Mouse (Mus musculus) embryonic facial prominence, embryonic 10.5 days (tissue): ENCODE results near the gene Pola2. TPM values are rescaled to one million over a fixed set of nuclear protein-coding genes. Genes with fewer than 3 reads are reported as not detected.
A peak's percentile ranks its signal among the peaks of the same experiment; 100 is the strongest.

Source experiments
- DNase-seq: peaks from one replicate; pipeline ENCODE4 v3.0.0-alpha.2; 2017; ENCODE audit warnings: low spot score
- H3K27ac ChIP-seq: fragments of 300-500 bp; sonication (generic); replicated peaks from 2 replicates; pipeline ENCODE4 v1.5.1; 2016; ENCODE audit warnings: mild to moderate bottlenecking
- H3K27me3 ChIP-seq: fragments of 300-500 bp; sonication (generic); replicated peaks from 2 replicates; pipeline ENCODE4 v1.6.1; 2016; ENCODE audit warnings: low read depth, mild to moderate bottlenecking; ENCODE audit not compliant: poor library complexity, severe bottlenecking
- H3K36me3 ChIP-seq: fragments of 300-500 bp; sonication (generic); replicated peaks from 2 replicates; pipeline ENCODE4 v1.6.1; 2016; ENCODE audit warnings: mild to moderate bottlenecking, moderate library complexity
- H3K4me1 ChIP-seq: fragments of 300-500 bp; sonication (generic); 2 replicates; pipeline ENCODE4 v1.6.1; 2016
- H3K4me3 ChIP-seq: fragments of 300-500 bp; sonication (generic); 2 replicates; pipeline ENCODE4 v1.5.1; 2016; ENCODE audit warnings: mild to moderate bottlenecking, moderate library complexity
- H3K9me3 ChIP-seq: fragments of 300-500 bp; sonication (generic); 2 replicates; pipeline ENCODE4 v1.6.1; 2016; ENCODE audit warnings: mild to moderate bottlenecking
- WGBS: fragments of 180-500 bp; shearing (Covaris S2); methylation state at CpG from one replicate; pipeline ENCODE4 v1.1.7; 2016; 5-methylcytosine and 5-hydroxymethylcytosine counted together
- polyA plus RNA-seq: library from polyadenylated mRNA; unstranded; fragments of >200 nt; fragmentation: Nextera tagmentation; extraction: Ambion mirVana; gene quantifications from 2 replicates; pipeline ENCODE4 v1.2.1, GENCODE M21; 2016

The Pola2 gene
- polyA plus RNA-seq = 119 and 120 TPM in 2 replicates

DNA sequence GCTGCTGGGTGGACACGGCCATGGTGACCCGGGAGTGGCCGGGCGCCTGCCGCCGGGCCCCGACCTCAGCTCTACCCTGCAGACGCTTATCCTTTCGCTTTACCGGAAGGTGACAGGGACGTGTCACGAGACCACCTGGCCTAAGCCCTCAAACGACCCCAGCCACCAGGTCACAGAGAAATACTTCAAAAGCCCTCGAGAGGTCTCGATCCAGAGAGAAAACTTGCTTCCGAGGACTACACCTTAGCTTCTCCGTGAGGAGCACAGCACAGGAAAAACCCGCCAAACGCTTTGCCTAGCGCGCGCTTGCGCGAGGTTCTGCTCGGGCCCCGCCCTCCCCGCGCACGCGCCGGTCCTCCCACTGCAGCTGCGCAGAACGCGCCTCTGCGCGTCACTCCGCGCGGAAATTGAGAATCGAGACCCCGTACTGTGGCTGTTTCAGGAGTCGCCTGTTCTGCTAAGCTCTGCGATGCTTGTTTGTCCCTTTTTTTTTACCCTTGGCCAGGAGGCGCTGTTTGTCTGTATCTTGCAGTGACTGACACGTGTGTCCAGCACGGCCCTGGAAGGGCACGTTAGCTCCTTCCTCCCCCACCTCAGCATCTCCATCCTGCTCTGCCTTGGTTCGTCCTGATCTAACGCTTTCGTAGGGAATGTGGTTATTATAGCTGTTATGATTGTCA is at the start of gene Pola2:
TSS of gene Pola2 (minus strand) at position 320 of the 680 bp plus-strand sequence.
- Histone ChIP-seq H3K36me3 (peaks cover 29% of the 10 kb centered on the region), H3K4me1 (peaks cover 39% of the 10 kb centered on the region), H3K27ac (peak within 1 kb of the TSS; percentile 88), H3K9me3 (no peaks in the 10 kb centered on the region), H3K4me3 (peak within 1 kb of the TSS; percentile 84), H3K27me3 (no peaks in the 10 kb centered on the region)
- peak; percentile 92 for DNase-seq
- WGBS = under 1% methylated on average over 50 of the region's 50 CpGs

DNA sequence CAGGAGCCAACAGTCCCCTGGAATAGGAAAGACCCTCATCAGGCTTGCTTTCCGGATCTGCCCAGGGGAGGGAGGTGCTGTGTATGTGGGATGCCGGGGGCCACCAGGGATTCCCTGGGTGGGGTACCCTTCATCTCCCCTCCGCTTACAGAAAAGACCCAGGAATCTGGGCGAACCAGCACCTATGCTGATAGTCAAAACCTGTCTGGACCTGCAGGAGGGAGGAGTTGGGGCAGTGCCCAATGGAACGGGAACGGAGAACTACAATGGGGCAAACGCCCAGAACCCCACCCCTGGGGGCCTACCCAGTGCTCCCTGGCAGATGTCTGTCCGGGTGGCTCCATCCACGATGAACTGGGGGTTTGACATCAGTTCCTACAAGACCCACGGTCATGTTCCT is 49.7 kb upstream of the Pola2 start:
- H3K36me3 ChIP-seq = no peaks in the 10 kb centered on the region
- WGBS = 86% methylated on average over 10 of the region's 10 CpGs

DNA sequence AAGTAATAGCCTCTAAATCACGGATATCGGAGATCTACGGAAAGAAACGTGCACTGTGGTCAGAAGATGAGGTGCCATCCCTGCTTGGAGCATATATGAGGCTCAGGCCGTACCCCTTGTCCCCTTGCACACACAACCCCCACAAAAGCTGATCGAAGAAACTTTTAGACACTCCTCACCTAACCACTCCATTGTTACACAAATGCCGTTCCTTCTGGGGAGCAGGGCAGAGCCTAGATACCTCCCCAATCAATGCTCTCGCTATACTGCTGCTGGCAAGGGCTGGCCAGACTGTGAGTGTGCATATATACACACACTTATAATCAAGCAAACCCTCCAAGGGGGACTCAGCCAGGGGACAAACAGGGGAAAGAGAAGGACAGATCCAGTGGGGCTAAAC is 45.1 kb upstream of the Pola2 start:
- H3K9me3 ChIP-seq = no peaks in the 10 kb centered on the region
- no peaks in the 10 kb centered on the region for H3K36me3 ChIP-seq
- DNase-seq = no peak
- H3K4me3 ChIP-seq = no peak overlapping the region
- 74% methylated on average over 8 of the region's 8 CpGs for whole genome bisulfite sequencing
- no peak overlapping the region for H3K27ac ChIP-seq
- peaks cover 10% of the 10 kb centered on the region for H3K27me3 ChIP-seq
- H3K4me1 ChIP-seq = peaks cover 5% of the 10 kb centered on the region; the same call in 1 of the 2 replicates

More for the DNA sequence above, 49.7 kb upstream of the Pola2 start:
- no peaks in the 10 kb centered on the region for H3K9me3 ChIP-seq
- no peak for DNase-seq
- H3K27ac ChIP-seq = no peak overlapping the region
- H3K4me3 ChIP-seq = no peak overlapping the region
- H3K27me3 ChIP-seq = peaks cover 48% of the 10 kb centered on the region
- H3K4me1 ChIP-seq = peaks cover 24% of the 10 kb centered on the region

DNA sequence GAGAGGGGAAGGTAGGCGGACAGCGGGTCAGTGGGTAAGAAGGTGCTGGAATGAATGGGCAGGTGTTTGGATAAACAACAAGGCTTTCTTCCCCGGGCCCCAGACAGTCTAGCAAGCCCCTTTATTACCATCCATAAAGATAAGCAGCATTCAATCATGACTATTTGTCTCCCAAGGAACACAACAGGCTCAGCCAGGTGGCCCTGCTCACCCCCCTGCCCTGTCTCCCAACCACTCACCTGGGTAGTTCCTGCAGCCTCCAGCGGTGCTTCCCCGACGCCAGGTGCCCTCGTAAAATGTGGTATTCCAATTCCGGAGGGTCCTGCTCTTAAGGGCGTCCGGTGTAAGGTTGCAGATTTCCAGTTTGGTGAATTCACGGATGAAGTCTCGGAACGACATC is 43.0 kb upstream of the Pola2 start:
- Histone ChIP-seq H3K36me3 (no peaks in the 10 kb centered on the region), H3K27me3 (no peaks in the 10 kb centered on the region), H3K4me1 (peaks cover 5% of the 10 kb centered on the region; the same call in 1 of the 2 replicates), H3K9me3 (no peaks in the 10 kb centered on the region), H3K27ac (no peak overlapping the region), H3K4me3 (no peak overlapping the region)
- DNase-seq = no peak
- WGBS = 88% methylated on average over 13 of the region's 13 CpGs

DNA sequence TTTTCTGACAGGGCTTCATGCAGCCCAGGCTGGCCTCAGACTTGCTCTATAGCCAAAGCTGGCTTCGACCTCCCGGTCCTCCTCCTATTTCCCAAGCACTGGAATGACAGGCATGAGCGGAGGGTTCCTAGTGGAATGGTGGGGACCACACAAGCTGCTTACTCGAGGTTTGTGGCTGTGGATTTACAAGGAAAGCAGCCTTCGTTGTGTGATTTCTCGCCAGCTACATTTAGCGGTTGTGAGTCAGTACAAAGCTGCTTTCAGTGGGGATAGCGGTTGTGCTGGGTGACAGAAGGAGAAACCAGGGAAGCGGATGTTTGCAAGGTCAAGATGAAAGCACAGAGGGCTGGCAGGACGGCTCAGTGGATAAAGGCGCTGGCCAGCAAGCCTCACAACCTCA is 41.5 kb upstream of the Pola2 start:
- DNase-seq = no peak
- Histone ChIP-seq H3K9me3 (no peaks in the 10 kb centered on the region), H3K4me3 (no peak overlapping the region), H3K4me1 (peaks cover 5% of the 10 kb centered on the region; the same call in 1 of the 2 replicates), H3K27me3 (no peaks in the 10 kb centered on the region), H3K36me3 (no peaks in the 10 kb centered on the region), H3K27ac (no peak overlapping the region)
- 77% methylated on average over 11 of the region's 11 CpGs for WGBS

DNA sequence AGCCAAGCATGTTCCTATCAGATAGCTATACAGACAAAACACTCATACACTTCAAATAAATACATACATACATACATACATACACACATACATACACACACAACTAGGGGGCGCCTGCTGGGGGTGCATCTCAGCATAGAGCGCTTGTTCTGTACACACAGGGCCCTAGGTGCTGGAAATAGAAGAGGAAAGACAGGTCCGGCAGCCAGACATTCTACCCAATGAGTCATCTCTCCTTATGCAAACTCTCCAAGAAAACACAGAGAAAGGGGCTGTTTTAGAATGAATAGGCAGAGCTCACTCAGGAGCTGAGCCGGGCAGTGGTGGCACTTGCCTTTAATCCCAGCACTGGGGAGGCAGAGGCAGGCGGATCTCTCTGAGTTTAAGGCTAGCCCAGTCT is 36.0 kb upstream of the Pola2 start:
- Histone ChIP-seq H3K36me3 (no peaks in the 10 kb centered on the region), H3K9me3 (no peaks in the 10 kb centered on the region), H3K4me1 (no peaks in the 10 kb centered on the region), H3K27me3 (no peaks in the 10 kb centered on the region), H3K4me3 (no peak overlapping the region), H3K27ac (no peak overlapping the region)
- DNase-seq = no peak
- WGBS = 76% methylated on average over 5 of the region's 5 CpGs

DNA sequence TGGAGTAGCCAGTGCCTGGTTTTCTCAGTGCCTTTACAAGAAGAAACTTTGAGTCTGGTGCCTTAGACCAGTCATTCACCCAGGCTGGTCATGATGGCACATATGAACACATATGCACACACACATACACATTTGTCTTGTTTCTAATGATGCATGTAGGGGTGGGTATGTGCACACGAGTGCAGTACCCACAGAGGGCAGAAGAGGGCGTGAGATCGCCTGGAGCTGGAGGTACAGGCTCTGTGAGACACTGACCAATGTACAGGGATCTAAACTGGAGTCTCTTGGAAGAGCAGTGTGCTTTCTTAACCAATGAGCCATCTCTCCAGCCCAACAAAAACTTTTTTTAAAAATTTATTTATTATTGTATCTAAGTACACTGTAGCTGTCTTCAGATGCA is 34.2 kb upstream of the Pola2 start:
- H3K27ac ChIP-seq = no peak overlapping the region
- H3K27me3 ChIP-seq = no peaks in the 10 kb centered on the region
- no peaks in the 10 kb centered on the region for H3K36me3 ChIP-seq
- no peak for DNase-seq
- 85% methylated on average over 3 of the region's 3 CpGs for WGBS
- no peak overlapping the region for H3K4me3 ChIP-seq
- no peaks in the 10 kb centered on the region for H3K4me1 ChIP-seq
- no peaks in the 10 kb centered on the region for H3K9me3 ChIP-seq

DNA sequence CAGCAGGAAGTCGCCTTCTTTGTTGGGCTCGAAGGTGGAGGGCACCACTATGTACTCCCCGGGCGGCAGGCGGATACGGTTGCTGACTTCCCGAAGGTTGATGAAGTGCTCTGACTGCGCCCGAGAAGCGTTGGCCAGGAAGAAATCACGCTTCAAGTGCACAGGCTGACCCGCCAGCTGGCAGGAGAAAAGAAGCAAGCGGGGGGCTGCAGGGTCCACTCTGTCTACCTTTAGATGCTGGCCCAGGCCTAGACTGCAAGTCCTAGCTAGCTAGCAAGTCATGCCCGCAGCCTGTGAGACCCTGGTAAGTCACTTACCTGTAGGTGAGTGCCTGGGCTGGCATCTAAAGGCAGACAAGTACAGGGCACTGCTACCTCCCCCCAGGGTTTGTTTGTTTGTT is 30.7 kb upstream of the Pola2 start:
- peaks cover 2% of the 10 kb centered on the region; the same call in 1 of the 2 replicates for H3K4me1 ChIP-seq
- 84% methylated on average over 14 of the region's 14 CpGs for WGBS
- no peak overlapping the region for H3K27ac ChIP-seq
- DNase-seq = no peak
- H3K9me3 ChIP-seq = no peaks in the 10 kb centered on the region
- H3K36me3 ChIP-seq = no peaks in the 10 kb centered on the region
- no peaks in the 10 kb centered on the region for H3K27me3 ChIP-seq
- H3K4me3 ChIP-seq = no peak overlapping the region

DNA sequence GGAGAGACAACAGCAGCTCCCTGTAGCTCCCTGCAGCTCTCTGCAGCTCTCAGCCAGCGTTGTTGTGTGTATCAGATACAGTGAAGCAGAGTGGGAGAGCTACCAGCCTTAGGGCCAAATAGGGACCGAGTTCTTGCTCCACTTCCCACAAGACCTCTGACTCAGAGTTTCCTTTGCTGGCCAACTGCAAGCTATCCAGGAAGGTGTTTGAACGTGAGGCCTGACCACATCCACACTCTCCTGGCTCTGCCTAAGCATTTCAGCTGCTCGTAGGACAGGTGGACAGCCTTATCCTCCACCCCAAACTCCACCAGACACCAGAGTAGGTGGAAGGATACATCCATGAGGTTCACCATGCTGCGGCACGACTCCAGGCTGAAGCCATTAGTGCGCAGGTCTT is 28.0 kb upstream of the Pola2 start:
- Histone ChIP-seq H3K36me3 (no peaks in the 10 kb centered on the region), H3K27me3 (no peaks in the 10 kb centered on the region), H3K27ac (no peak overlapping the region; the same call in 1 of the 2 replicates), H3K4me3 (no peak overlapping the region), H3K4me1 (peaks cover 19% of the 10 kb centered on the region), H3K9me3 (no peaks in the 10 kb centered on the region)
- DNase-seq = no peak
- 89% methylated on average over 7 of the region's 7 CpGs for WGBS

DNA sequence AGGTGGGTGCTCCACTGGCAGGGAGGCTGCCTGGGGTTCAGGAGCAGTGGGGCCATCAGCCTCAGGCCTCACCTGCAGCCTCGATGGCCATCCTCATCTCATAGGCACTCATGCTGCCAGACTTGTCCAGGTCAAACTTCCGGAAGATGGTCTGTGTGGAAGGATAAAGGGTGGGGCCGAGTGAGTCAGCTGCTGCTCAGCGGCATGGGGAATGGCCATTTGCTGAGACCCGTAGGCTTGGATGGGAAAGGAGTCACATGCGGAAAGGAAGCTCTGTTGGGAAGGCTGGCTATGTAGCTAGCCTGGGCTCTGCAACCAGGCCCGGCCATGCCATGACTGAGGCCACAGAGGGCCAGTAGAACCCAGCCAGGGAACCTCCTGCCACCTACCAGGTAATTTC is 27.5 kb upstream of the Pola2 start:
- H3K27me3 ChIP-seq = no peaks in the 10 kb centered on the region
- H3K4me3 ChIP-seq = no peak overlapping the region
- 85% methylated on average over 7 of the region's 7 CpGs for WGBS
- H3K36me3 ChIP-seq = no peaks in the 10 kb centered on the region
- H3K4me1 ChIP-seq = peaks cover 19% of the 10 kb centered on the region
- no peak overlapping the region for H3K27ac ChIP-seq
- H3K9me3 ChIP-seq = no peaks in the 10 kb centered on the region
- DNase-seq = no peak

DNA sequence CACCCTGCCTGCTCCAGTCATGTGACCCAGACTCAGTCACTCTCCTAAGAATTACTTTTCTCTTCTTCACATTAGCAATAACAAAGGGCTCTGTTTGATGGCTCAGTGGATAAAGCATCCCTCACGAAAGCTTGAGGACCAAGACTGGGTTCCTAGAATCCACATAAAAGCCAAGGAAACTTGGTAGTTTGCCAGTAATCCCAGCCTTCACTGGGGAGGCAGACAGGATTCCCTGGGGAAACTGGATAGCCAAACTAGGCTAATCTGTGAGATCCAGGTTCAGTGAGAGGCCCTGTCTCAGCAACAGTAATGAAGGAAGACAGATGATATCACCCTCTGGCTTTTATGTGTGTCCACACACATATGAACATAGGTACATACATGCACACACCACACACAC is 26.9 kb upstream of the Pola2 start:
- 85% methylated on average over 1 of the region's 1 CpGs for WGBS
- Histone ChIP-seq H3K36me3 (no peaks in the 10 kb centered on the region), H3K9me3 (no peaks in the 10 kb centered on the region), H3K4me3 (no peak overlapping the region), H3K27ac (no peak overlapping the region), H3K4me1 (peaks cover 25% of the 10 kb centered on the region), H3K27me3 (no peaks in the 10 kb centered on the region)
- DNase-seq = no peak

DNA sequence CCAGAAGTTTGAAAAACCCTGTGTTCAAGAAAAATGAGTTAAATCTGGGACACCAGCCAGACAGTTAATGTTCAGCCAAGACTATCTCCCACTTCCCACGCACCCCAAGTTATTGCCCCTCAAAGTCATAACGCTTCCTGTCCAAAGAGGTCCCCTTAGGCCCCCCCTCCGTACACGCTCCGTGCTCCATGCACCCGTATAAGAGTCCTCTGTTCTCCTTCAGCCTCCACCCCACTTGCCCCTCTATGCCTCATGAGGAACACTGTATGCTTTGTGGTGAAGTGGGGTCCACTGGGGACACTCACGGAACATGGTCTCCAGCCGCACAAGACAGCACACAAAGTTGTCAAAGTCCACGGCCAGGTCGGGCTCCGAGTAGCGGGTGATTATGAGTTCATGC is 26.0 kb upstream of the Pola2 start:
- Histone ChIP-seq H3K27me3 (no peaks in the 10 kb centered on the region), H3K4me3 (no peak overlapping the region), H3K27ac (peak overlapping the region; percentile 78; the same call in 1 of the 2 replicates), H3K9me3 (no peaks in the 10 kb centered on the region), H3K4me1 (peaks cover 29% of the 10 kb centered on the region), H3K36me3 (no peaks in the 10 kb centered on the region)
- no peak for DNase-seq
- 94% methylated on average over 12 of the region's 12 CpGs for WGBS

DNA sequence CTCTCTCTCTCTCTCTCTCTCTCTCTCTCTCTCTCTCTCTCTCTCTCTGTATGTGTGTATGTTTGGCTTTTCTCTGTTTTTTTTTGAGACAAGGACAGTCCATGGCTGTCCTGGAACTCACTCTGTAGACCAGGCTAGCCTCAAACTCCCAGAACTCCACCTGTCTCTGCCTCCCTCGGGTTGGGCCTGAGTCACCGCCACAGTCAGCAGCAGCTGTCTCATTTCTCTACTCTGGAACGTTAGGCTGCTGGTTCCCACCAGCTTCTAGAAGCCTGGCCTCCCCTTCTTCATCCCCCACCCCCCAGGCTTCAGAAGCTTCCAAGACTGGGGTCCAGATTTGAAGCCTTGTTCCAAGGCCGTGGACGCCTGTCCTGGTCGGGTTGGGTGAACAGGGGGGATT is 25.6 kb upstream of the Pola2 start:
- Histone ChIP-seq H3K27me3 (no peaks in the 10 kb centered on the region), H3K9me3 (no peaks in the 10 kb centered on the region), H3K36me3 (no peaks in the 10 kb centered on the region), H3K27ac (peak overlapping the region; percentile 78), H3K4me1 (peaks cover 29% of the 10 kb centered on the region), H3K4me3 (peak overlapping the region; percentile 30)
- no peak for DNase-seq
- 69% methylated on average over 6 of the region's 6 CpGs for WGBS
